Comparison of ENCODE assay signal across 8 mouse cellular contexts in the genomic region with DNA sequence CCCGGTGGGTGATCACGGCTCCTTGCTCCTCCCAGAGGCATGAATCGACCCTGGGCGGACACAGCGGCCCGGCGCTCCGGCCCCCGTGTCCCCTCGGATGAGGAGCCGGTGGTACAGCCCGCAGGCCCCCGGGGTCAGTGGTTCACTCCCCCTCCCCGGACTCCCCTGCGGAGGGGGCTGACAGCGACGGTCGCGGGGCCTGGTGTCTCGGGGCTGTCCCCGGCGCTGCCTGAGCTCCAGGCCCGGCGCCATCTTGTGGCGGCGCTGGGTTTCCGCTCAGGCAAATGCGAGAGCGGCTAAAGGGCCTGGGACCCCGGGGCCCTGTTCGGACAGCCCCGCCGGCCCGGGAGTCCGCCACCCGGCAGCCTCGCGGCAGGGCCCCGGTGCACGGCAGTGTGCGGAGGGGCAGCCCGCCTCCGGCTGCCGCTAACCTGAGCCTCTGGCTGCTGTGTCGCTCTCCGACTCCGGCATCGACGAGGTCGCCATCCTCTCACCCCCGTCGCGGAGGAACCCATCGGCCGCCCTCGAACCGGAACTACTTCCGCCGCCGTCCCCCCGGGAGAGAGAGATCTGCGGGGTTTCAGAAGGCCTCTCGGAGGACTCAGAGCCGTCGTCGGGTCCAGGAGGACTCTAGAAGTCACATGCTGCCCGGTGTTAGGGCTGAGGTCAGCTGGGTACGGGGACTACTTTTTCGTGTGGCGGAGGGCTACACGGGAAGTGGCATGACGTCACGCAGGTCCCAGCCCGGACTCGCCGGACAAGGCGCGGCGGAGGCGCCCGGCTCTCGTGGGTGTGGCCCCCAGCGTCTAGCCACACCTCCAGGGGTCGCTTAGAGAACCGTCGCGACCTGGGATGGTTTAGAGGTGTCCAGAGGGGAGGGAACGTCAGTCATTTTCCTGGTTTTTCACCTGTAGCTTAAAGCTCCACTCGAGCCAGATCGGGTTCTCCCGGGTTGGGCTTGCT. TPM values are rescaled to one million over a fixed set of nuclear protein-coding genes. Genes with fewer than 3 reads are reported as not detected.
DNase-seq lines count a peak whose midpoint lies in the region; ATAC-seq and TF ChIP-seq lines count a peak whose summit lies in the region.

TSS of gene Zfp335 (minus strand) at position 672 of the 963 bp plus-strand sequence.

- peak within 1 kb of the TSS; percentile 75 for H3K4me3 ChIP-seq in hindbrain, embryonic 14.5 days (replicated peaks; ENCODE audit: low read length)

- peak within 1 kb of the TSS; percentile 97 for H3K4me2 ChIP-seq in hindbrain, embryonic 14.5 days (replicated peaks)

- H3K4me1 ChIP-seq in hindbrain, embryonic 14.5 days (replicated peaks; ENCODE audit: control insufficient read depth, insufficient read depth, low read length) = peaks cover 16% of the 10 kb centered on the region

- 0 out of 2 replicates have a peak, but pooled peaks cover under 1% of the 10 kb centered on the region for H3K9me3 ChIP-seq in hindbrain, embryonic 14.5 days (ENCODE audit: control insufficient read depth, low read length)

- DNase-seq in Patski (ENCODE audit: low read depth, low spot score) = peak; percentile 79
- peak; percentile 95 to 96 for DNase-seq in cerebellum, postnatal 14 days
- peak; percentile 87 to 88 for DNase-seq in frontal cortex, postnatal 25 days (ENCODE audit: low spot score in 2 of 2)
- DNase-seq in hindbrain, embryonic 14.5 days (ENCODE audit: low spot score) = peak; percentile 90
- DNase-seq in layer of hippocampus, postnatal 36 days = peak; percentile 93
- peak; percentile 94 for DNase-seq in lung, postnatal 36 days
- DNase-seq in retina, postnatal 1 day = peak; percentile 98
- peak; percentile 88 to 96 for DNase-seq in urinary bladder, adult 18-20 months (ENCODE audit: low spot score in 2 of 2)

- peaks cover 28% of the 10 kb centered on the region for H3K36me3 ChIP-seq in hindbrain, embryonic 14.5 days (replicated peaks; ENCODE audit: control insufficient read depth, insufficient read depth)

- POLR2A ChIA-PET in Patski (lab: Charles Lee) = interaction anchor here (1.0 to 1.8 kb wide), 4 partner anchors 21 to 121 kb away, joined by 3 to 6 read pairs (median 4); partner anchors contain the start of genes Ctsa and Neurl2

- peak; percentile 68 for ATAC-seq in Patski
- peak; percentile 84 for ATAC-seq in hindbrain, embryonic 14.5 days (ENCODE audit: low FRiP score)

- peak within 1 kb of the TSS; percentile 97 for H3K27ac ChIP-seq in hindbrain, embryonic 14.5 days

- CTCF ChIA-PET in Patski (lab: Charles Lee) = interaction anchor here (1.2 kb wide), 1 partner anchor 10 kb away, joined by 4 read pairs; no protein-coding TSS in a partner anchor

- H3K9ac ChIP-seq in hindbrain, embryonic 14.5 days = peak within 1 kb of the TSS; percentile 73

- no peak for TF ChIP-seq CTCF in Patski (IDR thresholded peaks at IDR 0.05)

- under 1% methylated on average over 83 of the region's 91 CpGs for WGBS in hindbrain, embryonic 14.5 days

- H3K27me3 ChIP-seq in Patski = no peaks in the 10 kb centered on the region
- no peaks in the 10 kb centered on the region for H3K27me3 ChIP-seq in hindbrain, embryonic 14.5 days (ENCODE audit: control insufficient read depth, insufficient read depth, low read length)

- in situ Hi-C loops in Patski (cut with MboI; ENCODE audit: low pct_unique_long_range_greater_than_20kb) = no loop called here

RNA-seq across cellular contexts. Expression of gene Zfp335, which starts in this region (rescaled TPM):
- 19.0 TPM for polyA plus RNA-seq in Patski (2021)
- polyA plus RNA-seq in hindbrain, embryonic 14.5 days (2014; fragmentation: Nextera tagmentation; extraction: Ambion mirVana) = 14.6 and 15.4 TPM in 2 replicates
- 10 to 100 TPM; 23.8 to 29.7 TPM for total RNA-seq in layer of hippocampus, postnatal 36 days (2021)

Comparison
In these comparisons a context has a peak if more than half of its experiments do, and no peak if none do; other contexts are left out.
1. Peak in every context shown above with its lines: DNase-seq, ATAC-seq, H3K4me3 ChIP-seq and H3K27ac ChIP-seq.